Mouse (Mus musculus) midbrain, embryonic 12.5 days (tissue): ENCODE measurements around the gene Tia1. TPM values are rescaled to one million over a fixed set of nuclear protein-coding genes. Genes with fewer than 3 reads are reported as not detected.
A peak's percentile ranks its signal among the peaks of the same experiment; 100 is the strongest.

Source experiments
- ATAC-seq: fragments of 200-750 bp; cut with Nextera tagmentation; 2 replicates; pipeline ENCODE4 v1.8.0; 2017; ENCODE audit warnings: low read depth, moderate TSS enrichment, moderate library complexity; ENCODE audit not compliant: low FRiP score
- H3K27ac ChIP-seq: fragments of 300-500 bp; sonication (generic); replicated peaks from 2 replicates; pipeline ENCODE4 v1.5.1; 2016; ENCODE audit warnings: mild to moderate bottlenecking
- H3K27me3 ChIP-seq: fragments of 300-500 bp; sonication (generic); 2 replicates; pipeline ENCODE4 v1.6.1; 2016; ENCODE audit warnings: mild to moderate bottlenecking
- H3K36me3 ChIP-seq: fragments of 300-500 bp; sonication (generic); 2 replicates; pipeline ENCODE4 v1.6.1; 2016
- H3K4me1 ChIP-seq: fragments of 300-500 bp; sonication (generic); 2 replicates; pipeline ENCODE4 v1.6.1; 2016
- H3K4me2 ChIP-seq: fragments of 300-500 bp; sonication (generic); replicated peaks from 2 replicates; pipeline ENCODE4 v1.6.1; 2016; ENCODE audit warnings: mild to moderate bottlenecking, moderate library complexity
- H3K4me3 ChIP-seq: fragments of 300-500 bp; sonication (generic); 2 replicates; pipeline ENCODE4 v1.5.1; 2016; ENCODE audit warnings: mild to moderate bottlenecking
- H3K9ac ChIP-seq: fragments of 300-500 bp; sonication (generic); replicated peaks from 2 replicates; pipeline ENCODE4 v1.6.1; 2016; ENCODE audit warnings: mild to moderate bottlenecking, moderate library complexity
- H3K9me3 ChIP-seq: fragments of 300-500 bp; sonication (generic); 2 replicates; pipeline ENCODE4 v1.6.1; 2016; ENCODE audit warnings: mild to moderate bottlenecking
- WGBS: fragments of 180-500 bp; shearing (Covaris S2); methylation state at CpG from one replicate; pipeline ENCODE4 v1.1.7; 2016; 5-methylcytosine and 5-hydroxymethylcytosine counted together
- polyA plus RNA-seq: library from polyadenylated mRNA; unstranded; fragments of >200 nt; fragmentation: Nextera tagmentation; extraction: Ambion mirVana; gene quantifications from 2 replicates; pipeline ENCODE4 v1.2.1, GENCODE M21; 2016

Gene Tia1
- 356 and 362 TPM in 2 replicates for polyA plus RNA-seq

- under 1% methylated on average over 62 of the region's 62 CpGs for WGBS
- Histone ChIP-seq H3K4me1 (peaks cover 13% of the 10 kb centered on the region), H3K27ac (peak within 1 kb of the TSS; percentile 100), H3K9me3 (no peaks in the 10 kb centered on the region), H3K27me3 (0 out of 2 replicates have a peak, but pooled peaks cover 4% of the 10 kb centered on the region), H3K4me3 (peak within 1 kb of the TSS; percentile 87), H3K9ac (peak within 1 kb of the TSS; percentile 98), H3K36me3 (0 out of 2 replicates have a peak, but pooled peaks cover 6% of the 10 kb centered on the region), H3K4me2 (peak within 1 kb of the TSS; percentile 74)
- ATAC-seq: peak; percentile 95
Observed at GRCm38 (mm10) chr6:86404100-86404861, at the start of gene Tia1. Gene Tia1, plus strand, starts transcription at chr6:86404219.

- no peaks in the 10 kb centered on the region for H3K27me3 ChIP-seq
- 52% methylated on average over 3 of the region's 3 CpGs for WGBS
- H3K4me3 ChIP-seq: no peak overlapping the region
- no peak overlapping the region for H3K27ac ChIP-seq
- H3K36me3 ChIP-seq: no peaks in the 10 kb centered on the region
- H3K4me1 ChIP-seq: no peaks in the 10 kb centered on the region
- H3K9me3 ChIP-seq: no peaks in the 10 kb centered on the region
- no peak overlapping the region for H3K9ac ChIP-seq
- no peak for ATAC-seq
- no peak overlapping the region for H3K4me2 ChIP-seq
Observed at GRCm38 (mm10) chr6:86354948-86355347, 49.1 kb upstream of the Tia1 start.

- H3K36me3 ChIP-seq: no peaks in the 10 kb centered on the region
- no peak overlapping the region for H3K4me2 ChIP-seq
- no peaks in the 10 kb centered on the region for H3K4me1 ChIP-seq
- no peak overlapping the region for H3K9ac ChIP-seq
- no peak for ATAC-seq
- no peaks in the 10 kb centered on the region for H3K9me3 ChIP-seq
- no peak overlapping the region for H3K4me3 ChIP-seq
- no peaks in the 10 kb centered on the region for H3K27me3 ChIP-seq
- 86% methylated on average over 9 of the region's 9 CpGs for WGBS
- no peak overlapping the region for H3K27ac ChIP-seq
Observed at GRCm38 (mm10) chr6:86356956-86357355, 47.1 kb upstream of the Tia1 start.

GRCm38 (mm10) chr6:86360691-86361090 lies 43.3 kb upstream of the Tia1 start:
- H3K9me3 ChIP-seq: no peaks in the 10 kb centered on the region
- H3K27me3 ChIP-seq: no peaks in the 10 kb centered on the region
- no peak for ATAC-seq
- no peak overlapping the region for H3K9ac ChIP-seq
- H3K27ac ChIP-seq: no peak overlapping the region
- 63% methylated on average over 7 of the region's 7 CpGs for WGBS
- 0 out of 2 replicates have a peak, but pooled peaks cover 7% of the 10 kb centered on the region for H3K4me1 ChIP-seq
- H3K4me3 ChIP-seq: no peak overlapping the region
- H3K4me2 ChIP-seq: no peak overlapping the region
- H3K36me3 ChIP-seq: no peaks in the 10 kb centered on the region

GRCm38 (mm10) chr6:86361373-86361772 lies 42.6 kb upstream of the Tia1 start:
- no peak overlapping the region for H3K4me2 ChIP-seq
- 88% methylated on average over 7 of the region's 7 CpGs for WGBS
- peaks cover 12% of the 10 kb centered on the region for H3K4me1 ChIP-seq
- ATAC-seq: no peak
- no peak overlapping the region for H3K4me3 ChIP-seq
- H3K36me3 ChIP-seq: no peaks in the 10 kb centered on the region
- no peak overlapping the region for H3K27ac ChIP-seq
- H3K9ac ChIP-seq: no peak overlapping the region
- no peaks in the 10 kb centered on the region for H3K9me3 ChIP-seq
- H3K27me3 ChIP-seq: no peaks in the 10 kb centered on the region

- ATAC-seq: peak; percentile 3; the same call in 1 of the 2 replicates
- 3% methylated on average over 17 of the region's 17 CpGs for WGBS
- H3K27ac ChIP-seq: peak overlapping the region; percentile 78
- H3K9me3 ChIP-seq: no peaks in the 10 kb centered on the region
- peak overlapping the region; percentile 83 for H3K9ac ChIP-seq
- peaks cover 10% of the 10 kb centered on the region; the same call in 1 of the 2 replicates for H3K36me3 ChIP-seq
- H3K4me1 ChIP-seq: peaks cover 16% of the 10 kb centered on the region
- H3K4me3 ChIP-seq: peak overlapping the region; percentile 71
- H3K4me2 ChIP-seq: peak overlapping the region; percentile 82
- no peaks in the 10 kb centered on the region for H3K27me3 ChIP-seq
Observed at GRCm38 (mm10) chr6:86364442-86365141, 39.4 kb upstream of the Tia1 start.

- Histone ChIP-seq H3K4me3 (peak within 1 kb of the TSS; percentile 71), H3K27ac (peak within 1 kb of the TSS; percentile 78), H3K4me1 (peaks cover 18% of the 10 kb centered on the region), H3K9ac (peak within 1 kb of the TSS; percentile 83), H3K4me2 (peak within 1 kb of the TSS; percentile 82), H3K9me3 (no peaks in the 10 kb centered on the region), H3K27me3 (no peaks in the 10 kb centered on the region), H3K36me3 (peaks cover 10% of the 10 kb centered on the region; the same call in 1 of the 2 replicates)
- under 1% methylated on average over 73 of the region's 76 CpGs for WGBS
- peak; percentile 95 for ATAC-seq
Observed at GRCm38 (mm10) chr6:86365371-86366124, 38.5 kb upstream of the Tia1 start, which contains the start of gene Fam136a. Gene Fam136a, plus strand, starts transcription at chr6:86365646.

GRCm38 (mm10) chr6:86366125-86366852 lies 37.7 kb upstream of the Tia1 start:
- Histone ChIP-seq H3K36me3 (peaks cover 10% of the 10 kb centered on the region; the same call in 1 of the 2 replicates), H3K4me2 (peak overlapping the region; percentile 82), H3K27ac (peak overlapping the region; percentile 74), H3K9me3 (no peaks in the 10 kb centered on the region), H3K4me1 (peaks cover 23% of the 10 kb centered on the region), H3K9ac (peak overlapping the region; percentile 83), H3K4me3 (peak overlapping the region; percentile 71), H3K27me3 (no peaks in the 10 kb centered on the region)
- no peak for ATAC-seq
- 46% methylated on average over 25 of the region's 25 CpGs for WGBS

GRCm38 (mm10) chr6:86366853-86367249 lies 37.2 kb upstream of the Tia1 start:
- Histone ChIP-seq H3K4me1 (peaks cover 23% of the 10 kb centered on the region), H3K27me3 (no peaks in the 10 kb centered on the region), H3K4me3 (peak overlapping the region; percentile 71), H3K36me3 (peaks cover 10% of the 10 kb centered on the region; the same call in 1 of the 2 replicates), H3K27ac (no peak overlapping the region), H3K4me2 (peak overlapping the region; percentile 82), H3K9ac (0 out of 2 replicates have a peak overlapping the region, but pooled peaks have one; percentile 83), H3K9me3 (no peaks in the 10 kb centered on the region)
- 79% methylated on average over 2 of the region's 2 CpGs for WGBS
- no peak for ATAC-seq

- Histone ChIP-seq H3K4me2 (no peak overlapping the region), H3K36me3 (peaks cover 10% of the 10 kb centered on the region; the same call in 1 of the 2 replicates), H3K27ac (no peak overlapping the region), H3K4me1 (peaks cover 39% of the 10 kb centered on the region), H3K4me3 (no peak overlapping the region), H3K9ac (no peak overlapping the region), H3K27me3 (no peaks in the 10 kb centered on the region), H3K9me3 (no peaks in the 10 kb centered on the region)
- no peak for ATAC-seq
- WGBS: 94% methylated on average over 5 of the region's 5 CpGs
Observed at GRCm38 (mm10) chr6:86368479-86368878, 35.5 kb upstream of the Tia1 start.
